Mouse (Mus musculus) mammary gland, adult 2 months (tissue): ENCODE data around the gene Enpp5. TPM values are rescaled to one million over a fixed set of nuclear protein-coding genes. Genes with fewer than 3 reads are reported as not detected.

Experiments used
- polyA plus RNA-seq: library from polyadenylated mRNA; depleted of rRNA; stranded (reverse); fragments of >200 nt; gene quantifications from 2 replicates; pipeline ENCODE4 v1.2.3, GENCODE M21; 2012; ENCODE audit warnings: low replicate concordance; rRNA removed

Enpp5 gene
- polyA plus RNA-seq: 16.6 and 46.9 TPM in 2 replicates

GRCm38 (mm10) chr17:44078631-44079350 lies at the start of gene Enpp5:
Enpp5 (plus strand) TSS chr17:44078813.

GRCm38 (mm10) chr17:44105287-44106138 lies 26.9 kb downstream of the Enpp5 start, which contains the start of gene Enpp4:
Enpp4 (minus strand) TSS chr17:44105809.

Other genes with a start within 250 kb of the Enpp5 start
- gene Enpp4, start 27.0 kb downstream of the Enpp5 start, polyA plus RNA-seq: 3.8 and 10.5 TPM in 2 replicates
- gene Clic5, start 109.8 kb downstream of the Enpp5 start, polyA plus RNA-seq: 1.7 and 10.7 TPM in 2 replicates